Mouse (Mus musculus): ENCODE data around the gene Avil. TPM values are rescaled to one million over a fixed set of nuclear protein-coding genes. Genes with fewer than 3 reads are reported as not detected.

Avil gene
- polyA plus RNA-seq, 1 experiment from 2014 or later: 0.13 TPM

GRCm38 (mm10) chr10:127042468-127043115, 42.1 kb downstream of the Avil start:
- Histone ChIP-seq H3K4me1 (ENCODE audit: control insufficient read depth, insufficient read depth, low read length) (no peaks in the 10 kb centered on the region; the same call in 1 of the 2 replicates), H3K27ac (ENCODE audit: low read depth, low read length) (no peak overlapping the region), H3K9ac (ENCODE audit: low read depth, low read length) (peak overlapping the region; percentile 80), H3K27me3 (ENCODE audit: control insufficient read depth, insufficient read depth, low read length) (peaks cover 14% of the 10 kb centered on the region), H3K4me3 (ENCODE audit: low read depth, low read length) (peak overlapping the region; percentile 84), H3K4me2 (peak overlapping the region; percentile 98), H3K36me3 (ENCODE audit: control insufficient read depth, insufficient read depth, low read length) (peaks cover 3% of the 10 kb centered on the region; the same call in 1 of the 2 replicates), H3K9me3 (replicated peaks; ENCODE audit: control insufficient read depth, low read length) (no peaks in the 10 kb centered on the region)
- WGBS (ENCODE audit: insufficient replicate concordance): 16% methylated on average over 5 of the region's 5 CpGs
- ATAC-seq (replicated peaks; ENCODE audit: insufficient number of reproducible peaks, low FRiP score, low TSS enrichment): no peak

DNA sequence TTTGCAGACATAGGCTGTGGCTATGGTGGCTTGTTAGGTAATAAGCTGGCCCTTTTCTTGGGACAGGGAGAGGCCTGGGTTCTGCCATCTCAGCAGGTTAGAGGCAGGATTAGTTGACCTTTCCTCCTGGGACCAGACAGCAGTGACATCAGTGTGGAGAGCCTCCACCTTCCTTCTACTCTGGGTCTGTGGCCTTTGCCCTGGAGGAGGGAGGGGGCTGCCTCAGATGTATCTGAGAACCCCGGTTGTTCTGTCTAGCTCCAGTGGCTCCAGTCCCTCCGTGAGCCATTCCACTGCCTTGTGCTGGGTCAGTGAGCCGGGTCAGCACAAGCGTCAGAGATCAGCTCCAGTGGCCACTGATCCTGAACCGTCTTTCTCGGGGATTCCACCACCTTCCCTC, 42.7 kb downstream of the Avil start:
- H3K9ac ChIP-seq (ENCODE audit: low read depth, low read length): no peak overlapping the region
- no peak overlapping the region for H3K4me3 ChIP-seq (ENCODE audit: low read depth, low read length)
- H3K9me3 ChIP-seq (replicated peaks; ENCODE audit: control insufficient read depth, low read length): no peaks in the 10 kb centered on the region
- WGBS (ENCODE audit: insufficient replicate concordance): 86% methylated on average over 6 of the region's 6 CpGs
- no peak overlapping the region for H3K27ac ChIP-seq (ENCODE audit: low read depth, low read length)
- no peaks in the 10 kb centered on the region; the same call in 1 of the 2 replicates for H3K4me1 ChIP-seq (ENCODE audit: control insufficient read depth, insufficient read depth, low read length)
- ATAC-seq (replicated peaks; ENCODE audit: insufficient number of reproducible peaks, low FRiP score, low TSS enrichment): no peak
- peaks cover 20% of the 10 kb centered on the region for H3K27me3 ChIP-seq (ENCODE audit: control insufficient read depth, insufficient read depth, low read length)
- H3K36me3 ChIP-seq (ENCODE audit: control insufficient read depth, insufficient read depth, low read length): peaks cover 3% of the 10 kb centered on the region; the same call in 1 of the 2 replicates
- H3K4me2 ChIP-seq: no peak overlapping the region

DNA sequence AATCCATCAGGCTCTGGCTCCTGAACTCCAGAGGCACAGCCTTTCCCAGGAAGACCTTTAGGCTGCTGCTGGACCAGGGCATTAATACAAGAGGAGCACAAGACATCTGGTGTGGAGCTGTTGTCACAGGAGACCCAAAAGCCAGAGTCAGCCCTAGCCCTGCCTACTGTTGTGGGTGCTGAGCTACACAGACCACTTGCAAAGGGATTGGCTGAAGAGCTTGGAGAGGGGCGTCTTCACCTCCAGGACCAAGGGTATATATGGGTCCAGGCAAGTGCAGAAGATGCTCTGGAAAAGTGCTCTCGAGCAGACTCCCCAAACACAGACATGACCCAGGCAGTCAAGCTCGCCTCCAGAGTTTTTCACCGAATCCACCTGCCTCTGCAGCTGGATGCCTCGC, 47.4 kb downstream of the Avil start, which contains the start of gene Cyp27b1:
Cyp27b1 (plus strand) TSS at position 297 of the 400 bp plus-strand sequence.
- Histone ChIP-seq H3K27me3 (ENCODE audit: control insufficient read depth, insufficient read depth, low read length) (peaks cover 57% of the 10 kb centered on the region), H3K27ac (ENCODE audit: low read depth, low read length) (no peak within 1 kb of the TSS), H3K4me1 (ENCODE audit: control insufficient read depth, insufficient read depth, low read length) (peaks cover 18% of the 10 kb centered on the region), H3K4me3 (ENCODE audit: low read depth, low read length) (peak within 1 kb of the TSS; percentile 25), H3K4me2 (peak within 1 kb of the TSS; percentile 34), H3K9ac (ENCODE audit: low read depth, low read length) (0 out of 2 replicates have a peak within 1 kb of the TSS, but pooled peaks have one; percentile 22), H3K36me3 (ENCODE audit: control insufficient read depth, insufficient read depth, low read length) (peaks cover 3% of the 10 kb centered on the region; the same call in 1 of the 2 replicates), H3K9me3 (replicated peaks; ENCODE audit: control insufficient read depth, low read length) (no peaks in the 10 kb centered on the region)
- ATAC-seq (replicated peaks; ENCODE audit: insufficient number of reproducible peaks, low FRiP score, low TSS enrichment): no peak
- WGBS (ENCODE audit: insufficient replicate concordance): 34% methylated on average over 5 of the region's 5 CpGs

GRCm38 (mm10) chr10:127048608-127049394, 48.3 kb downstream of the Avil start:
- 0 out of 2 replicates have a peak overlapping the region, but pooled peaks have one; percentile 22 for H3K9ac ChIP-seq (ENCODE audit: low read depth, low read length)
- peaks cover 58% of the 10 kb centered on the region for H3K27me3 ChIP-seq (ENCODE audit: control insufficient read depth, insufficient read depth, low read length)
- peak overlapping the region; percentile 25 for H3K4me3 ChIP-seq (ENCODE audit: low read depth, low read length)
- H3K9me3 ChIP-seq (replicated peaks; ENCODE audit: control insufficient read depth, low read length): no peaks in the 10 kb centered on the region
- ATAC-seq (replicated peaks; ENCODE audit: insufficient number of reproducible peaks, low FRiP score, low TSS enrichment): no peak
- peaks cover 18% of the 10 kb centered on the region for H3K4me1 ChIP-seq (ENCODE audit: control insufficient read depth, insufficient read depth, low read length)
- peaks cover 3% of the 10 kb centered on the region; the same call in 1 of the 2 replicates for H3K36me3 ChIP-seq (ENCODE audit: control insufficient read depth, insufficient read depth, low read length)
- peak overlapping the region; percentile 34 for H3K4me2 ChIP-seq
- H3K27ac ChIP-seq (ENCODE audit: low read depth, low read length): no peak overlapping the region
- WGBS (ENCODE audit: insufficient replicate concordance): 4% methylated on average over 35 of the region's 35 CpGs

DNA sequence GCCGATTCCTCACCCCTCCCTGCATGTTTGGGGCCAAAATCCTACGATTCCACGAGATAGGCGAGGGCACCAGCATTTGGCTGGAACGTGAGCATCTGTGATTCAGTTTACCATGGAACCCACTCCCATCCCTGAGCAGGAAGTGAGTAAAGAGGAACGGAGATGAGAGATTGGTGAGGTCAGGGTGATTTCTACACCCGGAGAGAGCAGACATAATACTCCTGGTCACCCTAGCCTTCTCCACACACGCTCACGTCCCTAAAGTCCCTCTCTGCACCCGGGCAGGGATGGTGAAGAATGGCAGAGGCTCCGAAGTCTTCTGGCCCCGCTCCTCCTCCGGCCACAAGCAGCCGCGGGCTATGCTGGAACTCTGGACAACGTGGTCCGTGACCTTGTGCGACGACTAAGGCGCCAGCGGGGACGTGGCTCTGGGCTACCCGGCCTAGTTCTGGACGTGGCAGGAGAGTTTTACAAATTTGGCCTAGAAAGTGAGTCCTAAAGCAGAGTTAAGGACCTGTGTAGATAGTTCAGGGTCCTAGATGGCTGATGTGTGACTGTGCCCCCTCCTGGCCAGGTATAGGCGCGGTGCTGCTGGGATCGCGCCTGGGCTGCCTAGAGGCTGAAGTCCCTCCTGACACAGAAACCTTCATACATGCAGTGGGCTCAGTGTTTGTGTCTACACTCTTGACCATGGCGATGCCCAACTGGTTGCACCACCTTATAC, 49.0 kb downstream of the Avil start:
- no peak overlapping the region for H3K27ac ChIP-seq (ENCODE audit: low read depth, low read length)
- no peaks in the 10 kb centered on the region for H3K9me3 ChIP-seq (replicated peaks; ENCODE audit: control insufficient read depth, low read length)
- H3K9ac ChIP-seq (ENCODE audit: low read depth, low read length): no peak overlapping the region
- ATAC-seq (replicated peaks; ENCODE audit: insufficient number of reproducible peaks, low FRiP score, low TSS enrichment): no peak
- H3K36me3 ChIP-seq (ENCODE audit: control insufficient read depth, insufficient read depth, low read length): peaks cover 3% of the 10 kb centered on the region; the same call in 1 of the 2 replicates
- peak overlapping the region; percentile 25 for H3K4me3 ChIP-seq (ENCODE audit: low read depth, low read length)
- WGBS (ENCODE audit: insufficient replicate concordance): 3% methylated on average over 29 of the region's 29 CpGs
- peaks cover 18% of the 10 kb centered on the region for H3K4me1 ChIP-seq (ENCODE audit: control insufficient read depth, insufficient read depth, low read length)
- peaks cover 58% of the 10 kb centered on the region for H3K27me3 ChIP-seq (ENCODE audit: control insufficient read depth, insufficient read depth, low read length)
- peak overlapping the region; percentile 34 for H3K4me2 ChIP-seq

DNA sequence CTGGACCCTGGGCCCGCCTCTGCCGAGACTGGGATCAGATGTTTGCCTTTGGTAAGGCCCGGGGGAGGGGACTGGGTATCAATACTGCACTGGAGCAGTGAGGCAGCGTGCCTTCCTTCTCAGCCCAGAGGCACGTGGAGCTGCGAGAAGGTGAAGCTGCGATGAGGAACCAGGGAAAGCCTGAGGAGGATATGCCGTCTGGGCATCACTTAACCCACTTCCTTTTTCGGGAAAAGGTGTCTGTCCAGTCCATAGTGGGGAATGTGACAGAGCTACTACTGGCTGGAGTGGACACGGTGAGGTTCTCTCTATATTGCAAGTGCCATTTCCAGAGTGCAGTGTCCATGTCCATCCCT, 49.6 kb downstream of the Avil start:
- Histone ChIP-seq H3K36me3 (ENCODE audit: control insufficient read depth, insufficient read depth, low read length) (no peaks in the 10 kb centered on the region; the same call in 1 of the 2 replicates), H3K27me3 (ENCODE audit: control insufficient read depth, insufficient read depth, low read length) (peaks cover 58% of the 10 kb centered on the region), H3K4me3 (ENCODE audit: low read depth, low read length) (peak overlapping the region; percentile 10; the same call in 1 of the 2 replicates), H3K4me2 (no peak overlapping the region; the same call in 1 of the 2 replicates), H3K9ac (ENCODE audit: low read depth, low read length) (no peak overlapping the region), H3K4me1 (ENCODE audit: control insufficient read depth, insufficient read depth, low read length) (peaks cover 18% of the 10 kb centered on the region), H3K27ac (ENCODE audit: low read depth, low read length) (no peak overlapping the region), H3K9me3 (replicated peaks; ENCODE audit: control insufficient read depth, low read length) (no peaks in the 10 kb centered on the region)
- 16% methylated on average over 10 of the region's 10 CpGs for WGBS (ENCODE audit: insufficient replicate concordance)
- no peak for ATAC-seq (replicated peaks; ENCODE audit: insufficient number of reproducible peaks, low FRiP score, low TSS enrichment)

DNA sequence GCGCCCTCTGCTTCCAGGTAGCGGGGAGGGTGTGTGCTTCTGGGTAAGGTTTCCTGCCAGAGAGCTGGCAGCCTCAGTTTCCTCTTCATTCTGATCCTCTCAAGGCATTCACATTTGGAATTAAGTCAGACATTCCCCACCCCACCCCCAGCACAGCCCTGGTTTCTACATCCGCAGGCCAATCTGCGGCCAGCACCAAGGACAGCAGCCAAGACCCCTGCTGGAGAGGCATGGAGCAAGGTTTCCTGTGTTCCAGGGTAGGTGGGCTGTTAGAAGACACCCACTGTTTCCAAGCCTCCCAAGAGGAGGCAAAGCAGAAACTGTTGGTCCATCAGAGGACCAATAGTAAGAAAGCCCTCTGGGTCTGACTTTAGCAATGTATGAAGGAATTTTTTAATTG, 54.1 kb downstream of the Avil start:
- WGBS (ENCODE audit: insufficient replicate concordance): 48% methylated on average over 4 of the region's 4 CpGs
- peaks cover 56% of the 10 kb centered on the region for H3K27me3 ChIP-seq (ENCODE audit: control insufficient read depth, insufficient read depth, low read length)
- no peak for ATAC-seq (replicated peaks; ENCODE audit: insufficient number of reproducible peaks, low FRiP score, low TSS enrichment)

DNA sequence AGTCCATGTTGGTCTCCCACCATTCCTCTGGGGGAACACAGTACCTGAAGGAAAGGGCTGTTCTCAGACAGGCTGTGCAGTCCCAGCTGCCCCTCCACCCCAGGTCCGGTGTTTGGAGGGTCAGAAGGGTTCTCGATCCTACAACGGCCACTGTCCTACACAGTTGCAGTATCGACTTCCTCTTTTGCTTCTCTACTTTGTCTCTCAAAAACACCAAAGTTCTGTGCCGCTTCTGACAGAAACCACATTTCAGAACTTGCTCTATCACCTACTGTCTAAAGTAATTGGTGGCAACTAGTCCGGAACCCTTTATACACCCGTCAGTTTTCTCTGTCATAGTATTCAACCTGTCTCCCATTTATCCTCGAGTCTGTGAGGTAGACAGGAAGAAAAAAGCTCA, 54.9 kb downstream of the Avil start:
- Histone ChIP-seq H3K9me3 (replicated peaks; ENCODE audit: control insufficient read depth, low read length) (no peaks in the 10 kb centered on the region), H3K9ac (ENCODE audit: low read depth, low read length) (no peak overlapping the region), H3K4me2 (no peak overlapping the region), H3K4me1 (ENCODE audit: control insufficient read depth, insufficient read depth, low read length) (peaks cover 11% of the 10 kb centered on the region), H3K36me3 (ENCODE audit: control insufficient read depth, insufficient read depth, low read length) (no peaks in the 10 kb centered on the region), H3K27ac (ENCODE audit: low read depth, low read length) (no peak overlapping the region), H3K4me3 (ENCODE audit: low read depth, low read length) (no peak overlapping the region), H3K27me3 (ENCODE audit: control insufficient read depth, insufficient read depth, low read length) (peaks cover 56% of the 10 kb centered on the region)
- 79% methylated on average over 8 of the region's 8 CpGs for WGBS (ENCODE audit: insufficient replicate concordance)
- ATAC-seq (replicated peaks; ENCODE audit: insufficient number of reproducible peaks, low FRiP score, low TSS enrichment): no peak

More for the DNA sequence above, 54.1 kb downstream of the Avil start:
- Histone ChIP-seq H3K9me3 (replicated peaks; ENCODE audit: control insufficient read depth, low read length) (no peaks in the 10 kb centered on the region), H3K36me3 (ENCODE audit: control insufficient read depth, insufficient read depth, low read length) (no peaks in the 10 kb centered on the region), H3K4me1 (ENCODE audit: control insufficient read depth, insufficient read depth, low read length) (peaks cover 14% of the 10 kb centered on the region), H3K27ac (ENCODE audit: low read depth, low read length) (no peak overlapping the region), H3K9ac (ENCODE audit: low read depth, low read length) (no peak overlapping the region), H3K4me2 (no peak overlapping the region), H3K4me3 (ENCODE audit: low read depth, low read length) (no peak overlapping the region)
